Mouse (Mus musculus): ENCODE results near the gene Pex11b. TPM values are rescaled to one million over a fixed set of nuclear protein-coding genes. Genes with fewer than 3 reads are reported as not detected.
"Not testable (repeated sequence)": the region's sequence is repeated elsewhere in the genome, so short reads cannot be mapped to it uniquely, and the experiment has no call there.

The Pex11b gene
- total and polyA plus RNA-seq, 2 experiments: 31.4 to 40.8 TPM

- 21% methylated on average over 28 of the region's 28 CpGs for WGBS
- H3K4me1 ChIP-seq (ENCODE audit: control insufficient read depth, insufficient read depth, low read length): no peaks in the 10 kb centered on the region
- H3K27me3 ChIP-seq (ENCODE audit: control insufficient read depth, insufficient read depth, low read length): peaks cover 7% of the 10 kb centered on the region; the same call in 1 of the 2 replicates
- DNase-seq (ENCODE audit: extremely low read depth, low read depth, low spot score): no peak
- no peaks in the 10 kb centered on the region for H3K79me2 ChIP-seq (ENCODE audit: control insufficient read depth, insufficient read depth, low read length)
- H3K9ac ChIP-seq (ENCODE audit: low read depth, low read length): no peak overlapping the region
- TF ChIP-seq POLR2A (IDR thresholded peaks at IDR 0.05; ENCODE audit: extremely low read depth, insufficient read depth, low read length): no peak
- no peak for TF ChIP-seq CTCF (IDR thresholded peaks at IDR 0.05; ENCODE audit: low read depth, low read length)
- H3K27ac ChIP-seq (replicated peaks; ENCODE audit: insufficient read depth, low read depth, low read length): no peak overlapping the region
- H3K4me3 ChIP-seq (ENCODE audit: insufficient read depth, low read depth, low read length): no peak overlapping the region; the same call in 1 of the 2 replicates
- no peaks in the 10 kb centered on the region for H3K36me3 ChIP-seq (ENCODE audit: control insufficient read depth, insufficient read depth, low read length)
Measured at GRCm38 (mm10) chr3:96684822-96685156, 49.6 kb downstream of the Pex11b start.

GRCm38 (mm10) chr3:96686057-96686456, 50.9 kb downstream of the Pex11b start:
- H3K9ac ChIP-seq (ENCODE audit: low read depth, low read length); H3K4me1 ChIP-seq (ENCODE audit: control insufficient read depth, insufficient read depth, low read length); H3K4me3 ChIP-seq (ENCODE audit: insufficient read depth, low read depth, low read length); H3K27ac ChIP-seq (replicated peaks; ENCODE audit: insufficient read depth, low read depth, low read length); H3K27me3 ChIP-seq (ENCODE audit: control insufficient read depth, insufficient read depth, low read length); H3K79me2 ChIP-seq (ENCODE audit: control insufficient read depth, insufficient read depth, low read length); H3K36me3 ChIP-seq (ENCODE audit: control insufficient read depth, insufficient read depth, low read length); DNase-seq (ENCODE audit: extremely low read depth, low read depth, low spot score): not testable (repeated sequence)
- WGBS: 95% methylated on average over 5 of the region's 5 CpGs

- no peak overlapping the region for H3K9ac ChIP-seq (ENCODE audit: low read depth, low read length)
- no peak overlapping the region for H3K4me3 ChIP-seq (ENCODE audit: insufficient read depth, low read depth, low read length)
- WGBS: 83% methylated on average over 11 of the region's 11 CpGs
- H3K27ac ChIP-seq (replicated peaks; ENCODE audit: insufficient read depth, low read depth, low read length): no peak overlapping the region
- no peak for DNase-seq (ENCODE audit: extremely low read depth, low read depth, low spot score)
- H3K79me2 ChIP-seq (ENCODE audit: control insufficient read depth, insufficient read depth, low read length): no peaks in the 10 kb centered on the region
- TF ChIP-seq POLR2A (IDR thresholded peaks at IDR 0.05; ENCODE audit: extremely low read depth, insufficient read depth, low read length) (no peak), CTCF (IDR thresholded peaks at IDR 0.05; ENCODE audit: low read depth, low read length) (no peak)
- H3K27me3 ChIP-seq (ENCODE audit: control insufficient read depth, insufficient read depth, low read length): 0 out of 2 replicates have a peak, but pooled peaks cover 4% of the 10 kb centered on the region
- 0 out of 2 replicates have a peak, but pooled peaks cover 2% of the 10 kb centered on the region for H3K4me1 ChIP-seq (ENCODE audit: control insufficient read depth, insufficient read depth, low read length)
- H3K36me3 ChIP-seq (ENCODE audit: control insufficient read depth, insufficient read depth, low read length): no peaks in the 10 kb centered on the region
Measured at GRCm38 (mm10) chr3:96688854-96689253, 53.7 kb downstream of the Pex11b start.

GRCm38 (mm10) chr3:96690298-96690697, 55.1 kb downstream of the Pex11b start:
- 58% methylated on average over 3 of the region's 3 CpGs for WGBS
- Histone ChIP-seq H3K36me3 (ENCODE audit: control insufficient read depth, insufficient read depth, low read length) (no peaks in the 10 kb centered on the region), H3K4me3 (ENCODE audit: insufficient read depth, low read depth, low read length) (no peak overlapping the region), H3K27me3 (ENCODE audit: control insufficient read depth, insufficient read depth, low read length) (0 out of 2 replicates have a peak, but pooled peaks cover 3% of the 10 kb centered on the region), H3K27ac (replicated peaks; ENCODE audit: insufficient read depth, low read depth, low read length) (no peak overlapping the region), H3K9ac (ENCODE audit: low read depth, low read length) (no peak overlapping the region), H3K4me1 (ENCODE audit: control insufficient read depth, insufficient read depth, low read length) (0 out of 2 replicates have a peak, but pooled peaks cover 2% of the 10 kb centered on the region), H3K79me2 (ENCODE audit: control insufficient read depth, insufficient read depth, low read length) (no peaks in the 10 kb centered on the region)
- peak; percentile 19 for DNase-seq (ENCODE audit: extremely low read depth, low read depth, low spot score)
- no peak; the same call in 1 of the 2 replicates for TF ChIP-seq CTCF (IDR thresholded peaks at IDR 0.05; ENCODE audit: low read depth, low read length)
- no peak for TF ChIP-seq POLR2A (IDR thresholded peaks at IDR 0.05; ENCODE audit: extremely low read depth, insufficient read depth, low read length)

GRCm38 (mm10) chr3:96692506-96692905, 57.3 kb downstream of the Pex11b start:
- DNase-seq (ENCODE audit: extremely low read depth, low read depth, low spot score): no peak
- Histone ChIP-seq H3K79me2 (ENCODE audit: control insufficient read depth, insufficient read depth, low read length) (peaks cover 3% of the 10 kb centered on the region; the same call in 1 of the 2 replicates), H3K27me3 (ENCODE audit: control insufficient read depth, insufficient read depth, low read length) (no peaks in the 10 kb centered on the region), H3K9ac (ENCODE audit: low read depth, low read length) (no peak overlapping the region), H3K4me1 (ENCODE audit: control insufficient read depth, insufficient read depth, low read length) (peaks cover 3% of the 10 kb centered on the region), H3K36me3 (ENCODE audit: control insufficient read depth, insufficient read depth, low read length) (no peaks in the 10 kb centered on the region), H3K27ac (replicated peaks; ENCODE audit: insufficient read depth, low read depth, low read length) (no peak overlapping the region), H3K4me3 (ENCODE audit: insufficient read depth, low read depth, low read length) (no peak overlapping the region)
- WGBS: 53% methylated on average over 3 of the region's 3 CpGs
- TF ChIP-seq CTCF (IDR thresholded peaks at IDR 0.05; ENCODE audit: low read depth, low read length) (peak; percentile 32; the same call in 1 of the 2 replicates), POLR2A (IDR thresholded peaks at IDR 0.05; ENCODE audit: extremely low read depth, insufficient read depth, low read length) (no peak)

GRCm38 (mm10) chr3:96693579-96693978, 58.4 kb downstream of the Pex11b start:
- DNase-seq (ENCODE audit: extremely low read depth, low read depth, low spot score): no peak
- no peaks in the 10 kb centered on the region for H3K36me3 ChIP-seq (ENCODE audit: control insufficient read depth, insufficient read depth, low read length)
- peaks cover 3% of the 10 kb centered on the region for H3K4me1 ChIP-seq (ENCODE audit: control insufficient read depth, insufficient read depth, low read length)
- TF ChIP-seq POLR2A (IDR thresholded peaks at IDR 0.05; ENCODE audit: extremely low read depth, insufficient read depth, low read length) (no peak), CTCF (IDR thresholded peaks at IDR 0.05; ENCODE audit: low read depth, low read length) (no peak)
- H3K27ac ChIP-seq (replicated peaks; ENCODE audit: insufficient read depth, low read depth, low read length): no peak overlapping the region
- WGBS: 23% methylated on average over 1 of the region's 1 CpGs
- H3K4me3 ChIP-seq (ENCODE audit: insufficient read depth, low read depth, low read length): no peak overlapping the region
- H3K27me3 ChIP-seq (ENCODE audit: control insufficient read depth, insufficient read depth, low read length): no peaks in the 10 kb centered on the region
- H3K79me2 ChIP-seq (ENCODE audit: control insufficient read depth, insufficient read depth, low read length): peaks cover 6% of the 10 kb centered on the region; the same call in 1 of the 2 replicates
- H3K9ac ChIP-seq (ENCODE audit: low read depth, low read length): no peak overlapping the region

Other genes starting within 250 kb of the Pex11b start
- not detected in 2 replicates for gene BC107364, start 183.1 kb upstream of the Pex11b start, total RNA-seq (2014; rRNA removed)
- gene BC107364, start 183.1 kb upstream of the Pex11b start, polyA plus RNA-seq (2012; rRNA removed): not detected in 2 replicates
- gene Hfe2, start 110.2 kb upstream of the Pex11b start, total RNA-seq (2014; rRNA removed): 29.6 and 36.4 TPM in 2 replicates
- 93.8 and 98.4 TPM in 2 replicates for gene Hfe2, start 110.2 kb upstream of the Pex11b start, polyA plus RNA-seq (2012; rRNA removed)
- gene Txnip, start 77.4 kb upstream of the Pex11b start, total RNA-seq (2014; rRNA removed): 153 and 159 TPM in 2 replicates
- gene Txnip, start 77.4 kb upstream of the Pex11b start, polyA plus RNA-seq (2012; rRNA removed): 51.0 and 74.3 TPM in 2 replicates
- not detected in 2 replicates for gene Gm16253, start 58.4 kb upstream of the Pex11b start, total RNA-seq (2014; rRNA removed)
- not detected in 2 replicates for gene Gm16253, start 58.4 kb upstream of the Pex11b start, polyA plus RNA-seq (2012; rRNA removed)
- 5.7 and 8.2 TPM in 2 replicates for gene Polr3gl, start 41.2 kb upstream of the Pex11b start, total RNA-seq (2014; rRNA removed)
- gene Polr3gl, start 41.2 kb upstream of the Pex11b start, polyA plus RNA-seq (2012; rRNA removed): 7.0 and 7.7 TPM in 2 replicates
- gene Ankrd34a, start 38.7 kb upstream of the Pex11b start, total RNA-seq (2014; rRNA removed): 0.07 TPM in 1 of 2 replicates, not detected in the other
- gene Ankrd34a, start 38.7 kb upstream of the Pex11b start, polyA plus RNA-seq (2012; rRNA removed): 0.05 and 0.07 TPM in 2 replicates
- gene Lix1l, start 34.2 kb upstream of the Pex11b start, total RNA-seq (2014; rRNA removed): 3.0 and 3.1 TPM in 2 replicates
- gene Lix1l, start 34.2 kb upstream of the Pex11b start, polyA plus RNA-seq (2012; rRNA removed): 2.5 and 3.3 TPM in 2 replicates
- 11.9 and 12.2 TPM in 2 replicates for gene Rbm8a, start 5.4 kb upstream of the Pex11b start, total RNA-seq (2014; rRNA removed)
- 6.3 and 7.0 TPM in 2 replicates for gene Rbm8a, start 5.4 kb upstream of the Pex11b start, polyA plus RNA-seq (2012; rRNA removed)
- gene Gm42957, start 98 bp downstream of the Pex11b start, total RNA-seq (2014; rRNA removed): 0.13 and 0.28 TPM in 2 replicates
- not detected in 2 replicates for gene Gm42957, start 98 bp downstream of the Pex11b start, polyA plus RNA-seq (2012; rRNA removed)
- 0.18 and 0.27 TPM in 2 replicates for gene Itga10, start 10.2 kb downstream of the Pex11b start, total RNA-seq (2014; rRNA removed)
- 0.30 and 0.57 TPM in 2 replicates for gene Itga10, start 10.2 kb downstream of the Pex11b start, polyA plus RNA-seq (2012; rRNA removed)
- gene Ankrd35, start 34.8 kb downstream of the Pex11b start, total RNA-seq (2014; rRNA removed): under 0.01 TPM in 1 of 2 replicates, not detected in the other
- 0.07 TPM in 1 of 2 replicates, not detected in the other for gene Ankrd35, start 34.8 kb downstream of the Pex11b start, polyA plus RNA-seq (2012; rRNA removed)
- 1.7 and 2.6 TPM in 2 replicates for gene Pias3, start 61.0 kb downstream of the Pex11b start, total RNA-seq (2014; rRNA removed)
- 7.3 and 8.1 TPM in 2 replicates for gene Pias3, start 61.0 kb downstream of the Pex11b start, polyA plus RNA-seq (2012; rRNA removed)
- 0.20 and 0.28 TPM in 2 replicates for gene Nudt17, start 73.2 kb downstream of the Pex11b start, total RNA-seq (2014; rRNA removed)
- 0.16 and 0.69 TPM in 2 replicates for gene Nudt17, start 73.2 kb downstream of the Pex11b start, polyA plus RNA-seq (2012; rRNA removed)
- gene Polr3c, start 92.3 kb downstream of the Pex11b start, total RNA-seq (2014; rRNA removed): 6.5 and 10.0 TPM in 2 replicates
- 16.2 and 19.1 TPM in 2 replicates for gene Polr3c, start 92.3 kb downstream of the Pex11b start, polyA plus RNA-seq (2012; rRNA removed)
- gene Rnf115, start 92.3 kb downstream of the Pex11b start, total RNA-seq (2014; rRNA removed): 30.5 and 33.6 TPM in 2 replicates
- 12.7 and 12.9 TPM in 2 replicates for gene Rnf115, start 92.3 kb downstream of the Pex11b start, polyA plus RNA-seq (2012; rRNA removed)
- gene Pdzk1, start 193.9 kb downstream of the Pex11b start, total RNA-seq (2014; rRNA removed): 48.5 and 60.4 TPM in 2 replicates
- gene Pdzk1, start 193.9 kb downstream of the Pex11b start, polyA plus RNA-seq (2012; rRNA removed): 20.1 and 22.7 TPM in 2 replicates
- 0.37 and 0.67 TPM in 2 replicates for gene Cd160, start 194.0 kb downstream of the Pex11b start, total RNA-seq (2014; rRNA removed)
- gene Cd160, start 194.0 kb downstream of the Pex11b start, polyA plus RNA-seq (2012; rRNA removed): 0.16 and 0.22 TPM in 2 replicates

All from liver, adult 2 months (tissue).